Mouse (Mus musculus) ES-E14 (cell line): ENCODE measurements around the gene Mybph.

Source experiments
- CHD2 ChIP-seq: IDR thresholded peaks from 2 replicates; pipeline ENCODE4 v1.6.1; 2014; ENCODE audit warnings: mild to moderate bottlenecking, low read depth, low read length, inconsistent platforms
- ZC3H11A ChIP-seq: IDR thresholded peaks from 2 replicates; pipeline ENCODE4 v1.6.1; 2012; ENCODE audit warnings: low read depth, mild to moderate bottlenecking, inconsistent platforms, low read length, borderline replicate concordance

DNA sequence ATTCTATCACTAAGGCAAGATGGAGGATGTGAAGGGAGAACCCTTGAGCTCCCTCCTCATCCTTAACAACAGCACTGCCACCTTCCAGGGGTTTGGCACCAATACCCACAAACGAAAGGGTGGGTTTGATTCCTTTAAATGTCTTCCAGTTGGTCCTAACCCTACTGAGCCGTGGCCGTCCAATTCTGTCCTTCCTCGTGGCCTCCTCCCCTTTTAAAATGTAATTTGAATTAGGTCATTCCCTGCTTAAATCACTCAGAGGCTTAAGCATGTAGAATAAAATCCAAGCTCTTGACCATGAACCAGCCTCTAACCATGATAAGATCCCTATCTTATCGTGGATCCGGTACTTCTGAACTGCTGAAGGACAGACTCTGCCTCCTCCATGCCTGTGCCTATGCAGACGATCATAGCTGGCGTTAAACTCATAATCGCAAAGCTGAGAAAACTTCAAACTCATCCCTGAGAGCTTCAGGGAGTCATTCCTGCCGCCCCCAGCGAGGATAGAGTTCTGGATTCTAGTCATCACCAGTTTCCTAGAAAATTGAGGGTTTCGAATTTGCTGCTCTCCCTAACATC is 31.5 kb downstream of the Mybph start:
- TF ChIP-seq CHD2 = no peak
- no peak for TF ChIP-seq ZC3H11A
